Mouse (Mus musculus) stomach, embryonic 15.5 days (tissue): ENCODE results near the gene Cand2. TPM values are rescaled to one million over a fixed set of nuclear protein-coding genes. Genes with fewer than 3 reads are reported as not detected.

Source experiments
- ATAC-seq: fragments of 200-750 bp; cut with Nextera tagmentation; 2 replicates; pipeline ENCODE4 v1.8.0; 2017; ENCODE audit warnings: low read depth, moderate number of reproducible peaks, moderate TSS enrichment; ENCODE audit not compliant: insufficient read depth, low FRiP score
- H3K27ac ChIP-seq: fragments of 300-500 bp; sonication (generic); 2 replicates; pipeline ENCODE4 v1.5.1; 2015; ENCODE audit warnings: mild to moderate bottlenecking, inconsistent platforms
- H3K27me3 ChIP-seq: fragments of 300-500 bp; sonication (generic); replicated peaks from 2 replicates; pipeline ENCODE4 v1.6.1; 2015; ENCODE audit warnings: inconsistent platforms
- H3K36me3 ChIP-seq: fragments of 300-500 bp; sonication (generic); 2 replicates; pipeline ENCODE4 v1.6.1; 2015; ENCODE audit warnings: inconsistent platforms
- H3K4me1 ChIP-seq: fragments of 300-500 bp; sonication (generic); 2 replicates; pipeline ENCODE4 v1.6.1; 2015; ENCODE audit warnings: inconsistent platforms
- H3K4me2 ChIP-seq: fragments of 300-500 bp; sonication (generic); 2 replicates; pipeline ENCODE4 v1.6.1; 2015; ENCODE audit warnings: mild to moderate bottlenecking, inconsistent platforms
- H3K4me3 ChIP-seq: fragments of 300-500 bp; sonication (generic); replicated peaks from 2 replicates; pipeline ENCODE4 v1.5.1; 2015; ENCODE audit warnings: inconsistent platforms
- H3K9ac ChIP-seq: fragments of 300-500 bp; sonication (generic); 2 replicates; pipeline ENCODE4 v1.6.1; 2015; ENCODE audit warnings: inconsistent platforms
- H3K9me3 ChIP-seq: fragments of 300-500 bp; sonication (generic); 2 replicates; pipeline ENCODE4 v1.6.1; 2016; ENCODE audit warnings: inconsistent platforms
- WGBS: fragments of 180-500 bp; shearing (Covaris S2); methylation state at CpG from one replicate; pipeline ENCODE4 v1.1.7; 2015; 5-methylcytosine and 5-hydroxymethylcytosine counted together
- polyA plus RNA-seq: library from polyadenylated mRNA; unstranded; fragments of >200 nt; fragmentation: Nextera tagmentation; extraction: Ambion mirVana; gene quantifications from 2 replicates; pipeline ENCODE4 v1.2.1, GENCODE M21; 2015

Gene Cand2
- 19.9 and 22.6 TPM in 2 replicates for polyA plus RNA-seq

GRCm38 (mm10) chr6:115774501-115774921 lies at the start of gene Cand2:
Cand2 (plus strand) TSS chr6:115774538.
- no peaks in the 10 kb centered on the region for H3K9me3 ChIP-seq
- 2% methylated on average over 28 of the region's 28 CpGs for WGBS

GRCm38 (mm10) chr6:115727108-115727507 lies 47.2 kb upstream of the Cand2 start:
- H3K4me1 ChIP-seq: peaks cover 5% of the 10 kb centered on the region; the same call in 1 of the 2 replicates
- ATAC-seq: no peak
- H3K9ac ChIP-seq: no peak overlapping the region
- no peak overlapping the region for H3K4me2 ChIP-seq
- H3K27ac ChIP-seq: no peak overlapping the region
- H3K4me3 ChIP-seq: no peak overlapping the region
- no peaks in the 10 kb centered on the region for H3K9me3 ChIP-seq
- whole genome bisulfite sequencing: 76% methylated on average over 1 of the region's 1 CpGs
- H3K36me3 ChIP-seq: no peaks in the 10 kb centered on the region
- H3K27me3 ChIP-seq: no peaks in the 10 kb centered on the region

More at GRCm38 (mm10) chr6:115774501-115774921, at the start of gene Cand2:
- peak within 1 kb of the TSS; percentile 88 for H3K4me2 ChIP-seq
- H3K4me1 ChIP-seq: peaks cover 14% of the 10 kb centered on the region
- peak within 1 kb of the TSS; percentile 82 for H3K4me3 ChIP-seq
- no peaks in the 10 kb centered on the region for H3K36me3 ChIP-seq
- peak within 1 kb of the TSS; percentile 61 for H3K9ac ChIP-seq
- peak; percentile 77 for ATAC-seq
- peak within 1 kb of the TSS; percentile 84 for H3K27ac ChIP-seq
- no peaks in the 10 kb centered on the region for H3K27me3 ChIP-seq

GRCm38 (mm10) chr6:115727570-115727969 lies 46.8 kb upstream of the Cand2 start:
- H3K9ac ChIP-seq: no peak overlapping the region
- no peaks in the 10 kb centered on the region for H3K9me3 ChIP-seq
- H3K4me2 ChIP-seq: no peak overlapping the region
- no peak for ATAC-seq
- peaks cover 5% of the 10 kb centered on the region; the same call in 1 of the 2 replicates for H3K4me1 ChIP-seq
- no peaks in the 10 kb centered on the region for H3K36me3 ChIP-seq
- no peaks in the 10 kb centered on the region for H3K27me3 ChIP-seq
- no peak overlapping the region for H3K4me3 ChIP-seq
- no peak overlapping the region for H3K27ac ChIP-seq
- 62% methylated on average over 2 of the region's 2 CpGs for WGBS

GRCm38 (mm10) chr6:115730560-115731342 lies 43.6 kb upstream of the Cand2 start:
- WGBS: 44% methylated on average over 20 of the region's 20 CpGs
- Histone ChIP-seq H3K27ac (no peak overlapping the region), H3K4me3 (no peak overlapping the region)

GRCm38 (mm10) chr6:115732341-115732928 lies 41.9 kb upstream of the Cand2 start:
- Histone ChIP-seq H3K36me3 (no peaks in the 10 kb centered on the region), H3K27me3 (no peaks in the 10 kb centered on the region), H3K4me3 (no peak overlapping the region), H3K4me2 (no peak overlapping the region; the same call in 1 of the 2 replicates), H3K9me3 (no peaks in the 10 kb centered on the region), H3K9ac (no peak overlapping the region), H3K27ac (no peak overlapping the region), H3K4me1 (peaks cover 5% of the 10 kb centered on the region; the same call in 1 of the 2 replicates)
- no peak for ATAC-seq
- WGBS: 74% methylated on average over 22 of the region's 22 CpGs

More at GRCm38 (mm10) chr6:115730560-115731342, 43.6 kb upstream of the Cand2 start:
- H3K36me3 ChIP-seq: no peaks in the 10 kb centered on the region
- H3K9me3 ChIP-seq: no peaks in the 10 kb centered on the region
- ATAC-seq: no peak
- H3K4me1 ChIP-seq: peaks cover 5% of the 10 kb centered on the region; the same call in 1 of the 2 replicates
- H3K4me2 ChIP-seq: peak overlapping the region; percentile 11; the same call in 1 of the 2 replicates
- no peak overlapping the region for H3K9ac ChIP-seq
- H3K27me3 ChIP-seq: no peaks in the 10 kb centered on the region

- 74% methylated on average over 4 of the region's 4 CpGs for WGBS
- no peak for ATAC-seq
- H3K27me3 ChIP-seq: no peaks in the 10 kb centered on the region
- H3K4me1 ChIP-seq: peaks cover 5% of the 10 kb centered on the region; the same call in 1 of the 2 replicates
- no peaks in the 10 kb centered on the region for H3K9me3 ChIP-seq
- H3K36me3 ChIP-seq: no peaks in the 10 kb centered on the region
- no peak overlapping the region for H3K4me2 ChIP-seq
- H3K4me3 ChIP-seq: no peak overlapping the region
- H3K27ac ChIP-seq: no peak overlapping the region
- no peak overlapping the region for H3K9ac ChIP-seq
Measured at GRCm38 (mm10) chr6:115734909-115735308, 39.4 kb upstream of the Cand2 start.

GRCm38 (mm10) chr6:115739056-115739455 lies 35.3 kb upstream of the Cand2 start:
- no peaks in the 10 kb centered on the region for H3K4me1 ChIP-seq
- no peaks in the 10 kb centered on the region for H3K9me3 ChIP-seq
- H3K4me2 ChIP-seq: no peak overlapping the region
- no peaks in the 10 kb centered on the region for H3K27me3 ChIP-seq
- WGBS: 89% methylated on average over 5 of the region's 5 CpGs
- no peaks in the 10 kb centered on the region for H3K36me3 ChIP-seq
- ATAC-seq: no peak
- no peak overlapping the region for H3K27ac ChIP-seq
- H3K4me3 ChIP-seq: no peak overlapping the region
- H3K9ac ChIP-seq: no peak overlapping the region

GRCm38 (mm10) chr6:115743569-115743968 lies 30.8 kb upstream of the Cand2 start:
- Histone ChIP-seq H3K27me3 (no peaks in the 10 kb centered on the region), H3K4me1 (no peaks in the 10 kb centered on the region), H3K4me3 (no peak overlapping the region), H3K27ac (no peak overlapping the region), H3K9me3 (no peaks in the 10 kb centered on the region), H3K4me2 (no peak overlapping the region), H3K9ac (no peak overlapping the region), H3K36me3 (no peaks in the 10 kb centered on the region)
- ATAC-seq: peak; percentile 89
- WGBS: 0% methylated on average over 1 of the region's 1 CpGs

- no peak overlapping the region for H3K9ac ChIP-seq
- H3K4me1 ChIP-seq: no peaks in the 10 kb centered on the region
- no peak for ATAC-seq
- H3K4me2 ChIP-seq: no peak overlapping the region
- H3K36me3 ChIP-seq: no peaks in the 10 kb centered on the region
- no peak overlapping the region for H3K27ac ChIP-seq
- no peaks in the 10 kb centered on the region for H3K27me3 ChIP-seq
- no peaks in the 10 kb centered on the region for H3K9me3 ChIP-seq
- 54% methylated on average over 1 of the region's 1 CpGs for WGBS
- no peak overlapping the region for H3K4me3 ChIP-seq
Measured at GRCm38 (mm10) chr6:115746326-115746725, 28.0 kb upstream of the Cand2 start.

GRCm38 (mm10) chr6:115755536-115755935 lies 18.8 kb upstream of the Cand2 start:
- Histone ChIP-seq H3K4me2 (no peak overlapping the region), H3K9ac (no peak overlapping the region), H3K36me3 (no peaks in the 10 kb centered on the region), H3K4me3 (no peak overlapping the region), H3K4me1 (peaks cover 9% of the 10 kb centered on the region; the same call in 1 of the 2 replicates), H3K27ac (no peak overlapping the region), H3K27me3 (no peaks in the 10 kb centered on the region), H3K9me3 (no peaks in the 10 kb centered on the region)
- peak; percentile 59; the same call in 1 of the 2 replicates for ATAC-seq
- 72% methylated on average over 7 of the region's 7 CpGs for WGBS

- peak overlapping the region; percentile 11 for H3K4me2 ChIP-seq
- H3K27me3 ChIP-seq: no peaks in the 10 kb centered on the region
- whole genome bisulfite sequencing: 51% methylated on average over 9 of the region's 9 CpGs
- H3K27ac ChIP-seq: peak overlapping the region; percentile 61; the same call in 1 of the 2 replicates
- H3K36me3 ChIP-seq: no peaks in the 10 kb centered on the region
- no peaks in the 10 kb centered on the region for H3K9me3 ChIP-seq
- ATAC-seq: peak; percentile 68
- peaks cover 19% of the 10 kb centered on the region for H3K4me1 ChIP-seq
- 0 out of 2 replicates have a peak overlapping the region, but pooled peaks have one; percentile 9 for H3K4me3 ChIP-seq
- H3K9ac ChIP-seq: no peak overlapping the region
Measured at GRCm38 (mm10) chr6:115758981-115759435, 15.3 kb upstream of the Cand2 start.

GRCm38 (mm10) chr6:115759461-115759860 lies 14.9 kb upstream of the Cand2 start:
- peaks cover 23% of the 10 kb centered on the region for H3K4me1 ChIP-seq
- peak overlapping the region; percentile 11; the same call in 1 of the 2 replicates for H3K4me2 ChIP-seq
- WGBS: 44% methylated on average over 5 of the region's 5 CpGs
- H3K27ac ChIP-seq: peak overlapping the region; percentile 61
- ATAC-seq: peak; percentile 9; the same call in 1 of the 2 replicates
- no peak overlapping the region for H3K4me3 ChIP-seq
- H3K36me3 ChIP-seq: no peaks in the 10 kb centered on the region
- H3K9ac ChIP-seq: no peak overlapping the region
- H3K27me3 ChIP-seq: no peaks in the 10 kb centered on the region
- no peaks in the 10 kb centered on the region for H3K9me3 ChIP-seq
